ENCODE assay signal across 35 mouse cellular contexts in genomic region chr4:45121311-45121710, GRCm38 (mm10).
"Had no signal": no experiment of that assay in that cellular context is flagged by ENCODE, and none has a peak within 500 bp of the region (broad histone marks: within the 10 kb centered on the region; RNA-seq: fewer than 3 reads in every experiment).

No protein-coding gene starts in this region.

- H3K9ac ChIP-seq: heart, embryonic 12.5 days; heart, embryonic 13.5 days; heart, embryonic 15.5 days; hindbrain, embryonic 12.5 days; hindbrain, embryonic 13.5 days; hindbrain, embryonic 14.5 days; hindbrain, embryonic 15.5 days; intestine, embryonic 15.5 days; kidney, embryonic 15.5 days had no signal

- H3K27ac ChIP-seq: heart, embryonic 13.5 days; heart, embryonic 15.5 days; hindbrain, embryonic 10.5 days; hindbrain, embryonic 12.5 days; hindbrain, embryonic 13.5 days; hindbrain, embryonic 14.5 days; hindbrain, embryonic 15.5 days; hindbrain, postnatal 0 days; intestine, embryonic 15.5 days; kidney, embryonic 15.5 days; kidney, postnatal 0 days; layer of hippocampus, adult 2 months; left cerebral cortex, adult 2 months had no signal

- H3K4me1 ChIP-seq: heart, embryonic 12.5 days; heart, embryonic 13.5 days; heart, embryonic 15.5 days; hindbrain, embryonic 10.5 days; hindbrain, embryonic 12.5 days; hindbrain, embryonic 13.5 days; hindbrain, embryonic 15.5 days; intestine, embryonic 15.5 days; kidney, embryonic 15.5 days had no signal

- ATAC-seq: hindbrain, embryonic 16.5 days; hindbrain, postnatal 0 days; inflammation-experienced regulatory T-cells, adult 6 months; intestine, embryonic 15.5 days; intestine, embryonic 16.5 days; intestine, postnatal 0 days had no signal

- H3K36me3 ChIP-seq: heart, embryonic 12.5 days; heart, embryonic 13.5 days; heart, embryonic 15.5 days; hindbrain, embryonic 10.5 days; hindbrain, embryonic 12.5 days; hindbrain, embryonic 13.5 days; hindbrain, embryonic 15.5 days; intestine, embryonic 15.5 days; kidney, embryonic 15.5 days had no signal

- H3K4me2 ChIP-seq: heart, embryonic 11.5 days; heart, embryonic 12.5 days; heart, embryonic 13.5 days; heart, embryonic 15.5 days; hindbrain, embryonic 12.5 days; hindbrain, embryonic 13.5 days; hindbrain, embryonic 14.5 days; hindbrain, embryonic 15.5 days; intestine, embryonic 15.5 days; kidney, embryonic 15.5 days had no signal

- H3K27me3 ChIP-seq: heart, embryonic 12.5 days; heart, embryonic 13.5 days; heart, embryonic 15.5 days; hindbrain, embryonic 12.5 days; hindbrain, embryonic 13.5 days; hindbrain, embryonic 15.5 days; intestine, embryonic 15.5 days; kidney, embryonic 15.5 days had no signal

- DNase-seq: heart, postnatal 10 days; heart, postnatal 14 days; heart, postnatal 36 days; heart, postnatal 4 days; kidney, adult 11 months; kidney, adult 18-20 months; kidney, adult 2 months; kidney, adult 8-10 months; kidney, adult 9 months; kidney, postnatal 10 days; kidney, postnatal 14 days; kidney, postnatal 25 days; kidney, postnatal 36 days; kidney, postnatal 4 days; layer of hippocampus, adult 9-11 months; layer of hippocampus, postnatal 36 days had no signal

- H3K4me3 ChIP-seq: heart, embryonic 12.5 days; heart, embryonic 13.5 days; heart, embryonic 15.5 days; hindbrain, embryonic 10.5 days; hindbrain, embryonic 12.5 days; hindbrain, embryonic 13.5 days; hindbrain, embryonic 15.5 days; intestine, embryonic 15.5 days; kidney, embryonic 15.5 days; layer of hippocampus, adult 2 months; left cerebral cortex, adult 2 months had no signal

- H3K9me3 ChIP-seq: heart, embryonic 13.5 days; heart, embryonic 15.5 days; hindbrain, embryonic 10.5 days; hindbrain, embryonic 12.5 days; hindbrain, embryonic 13.5 days; hindbrain, embryonic 15.5 days; intestine, embryonic 15.5 days; kidney, embryonic 15.5 days had no signal
